In genomic region chr3:93522611-93523010, GRCm38 (mm10) we compare ENCODE assay signal across 9 mouse cellular contexts. TPM values are rescaled to one million over a fixed set of nuclear protein-coding genes. Genes with fewer than 3 reads are reported as not detected.
DNase-seq lines count a peak whose midpoint lies in the region; TF ChIP-seq lines count a peak whose summit lies in the region.
"Had no signal": no experiment of that assay in that cellular context is flagged by ENCODE, and none has a peak within 500 bp of the region (broad histone marks: within the 10 kb centered on the region; RNA-seq: fewer than 3 reads in every experiment).

No protein-coding gene starts in this region.

- peak; percentile 69; the same call in 1 of the 2 replicates for TF ChIP-seq CTCF in cerebellum, adult 2 months (IDR thresholded peaks at IDR 0.05; ENCODE audit: borderline replicate concordance, insufficient read depth, low read depth, low read length)

- WGBS in cerebellum, adult 2 months = 42% methylated on average over 7 of the region's 7 CpGs

- no peaks in the 10 kb centered on the region for H3K4me1 ChIP-seq in cerebellum, adult 2 months (ENCODE audit: control insufficient read depth, insufficient read depth, low read length)

- no peaks in the 10 kb centered on the region for H3K27me3 ChIP-seq in cerebellum, adult 2 months (ENCODE audit: control insufficient read depth, insufficient read depth, low read length)

- H3K27ac ChIP-seq in cerebellum, adult 2 months (ENCODE audit: insufficient read depth, low read length) = no peak overlapping the region
- H3K27ac ChIP-seq: midbrain, embryonic 12.5 days had no signal

- intact Hi-C loops in heart, postnatal 10 days (cut with DNase I) = loop anchor here (2.0 kb wide), 1 partner anchor 16 kb away; no protein-coding TSS in a partner anchor

- no peak overlapping the region for H3K4me3 ChIP-seq in cerebellum, adult 2 months (replicated peaks; ENCODE audit: insufficient read depth, low read depth, low read length)
- H3K4me3 ChIP-seq: midbrain, embryonic 12.5 days had no signal

- peak; percentile 9 to 29 for DNase-seq in cerebellum, adult 2 months
- DNase-seq in cerebellum, adult 11-12 months = no peak
- DNase-seq in adrenal gland, adult 18-20 months (ENCODE audit: low spot score in 2 of 2) = peak; percentile 68 to 74
- DNase-seq in fibroblast of lung, adult 2 months (ENCODE audit: low read depth) = peak; percentile 87
- DNase-seq in heart, postnatal 10 days = peak; percentile 83 to 86
- peak; percentile 45 to 53 for DNase-seq in layer of hippocampus, postnatal 36 days
- DNase-seq in mesoderm, embryonic 11.5 days (ENCODE audit: low read depth, low spot score) = peak; percentile 76
- peak; percentile 25 for DNase-seq in thymus, postnatal 0 days (ENCODE audit: low spot score)

- TF ChIP-seq POLR2A in cerebellum, adult 2 months (IDR thresholded peaks at IDR 0.05; ENCODE audit: borderline replicate concordance, insufficient read depth, low read length) = no peak

RNA-seq across cellular contexts. Expression of gene S100a11, which starts 2.3 kb away (rescaled TPM):
- 25.5 and 25.9 TPM in 2 replicates for polyA plus RNA-seq in cerebellum, adult 2 months (2012; rRNA removed)
- total RNA-seq in adrenal gland, adult 18-20 months (2021) = 100 to 1,000 TPM; 207 to 349 TPM
- 100 to 1,000 TPM; 212 to 217 TPM for total RNA-seq in heart, postnatal 10 days (2021)
- total RNA-seq in layer of hippocampus, postnatal 36 days (2021) = 1 to 10 TPM; 3.8 to 8.2 TPM
- 1,245 and 1,274 TPM in 2 replicates for polyA plus RNA-seq in thymus, postnatal 0 days (2015; fragmentation: Nextera tagmentation; extraction: Ambion mirVana)

RNA-seq across cellular contexts. Expression of gene S100a10, which starts 32.3 kb away (rescaled TPM):
- polyA plus RNA-seq in cerebellum, adult 2 months (2012; rRNA removed) = 60.1 and 60.6 TPM in 2 replicates
- total RNA-seq in adrenal gland, adult 18-20 months (2021) = 100 to 1,000 TPM; 159 to 177 TPM
- 100 to 1,000 TPM; 143 to 197 TPM for total RNA-seq in heart, postnatal 10 days (2021)
- total RNA-seq in layer of hippocampus, postnatal 36 days (2021) = 10 to 100 TPM; 16.7 to 20.6 TPM
- polyA plus RNA-seq in thymus, postnatal 0 days (2015; fragmentation: Nextera tagmentation; extraction: Ambion mirVana) = 485 and 530 TPM in 2 replicates

RNA-seq across cellular contexts. Expression of gene Tchhl1, which starts 54.1 kb away (rescaled TPM):
- not detected in 2 replicates for polyA plus RNA-seq in cerebellum, adult 2 months (2012; rRNA removed)
- 1 to 10 TPM in 1 of 2 experiments, not detected in 1; 1.3 TPM for total RNA-seq in adrenal gland, adult 18-20 months (2021)
- total RNA-seq in heart, postnatal 10 days (2021) = not detected
- total RNA-seq in layer of hippocampus, postnatal 36 days (2021) = not detected
- 0.08 TPM in 1 of 2 replicates, not detected in the other for polyA plus RNA-seq in thymus, postnatal 0 days (2015; fragmentation: Nextera tagmentation; extraction: Ambion mirVana)
- polyA plus RNA-seq: midbrain, embryonic 12.5 days had no signal

Comparison
In these comparisons a context has a peak if more than half of its experiments do, and no peak if none do; other contexts are left out.
1. RNA of gene S100a11, which starts 2.3 kb away (total RNA-seq): 207 to 349 TPM in adrenal gland, adult 18-20 months and 212 to 217 TPM in heart, postnatal 10 days; 3.8 to 8.2 TPM in layer of hippocampus, postnatal 36 days; every median in the first group is over 10 times any median in the second.
2. RNA of gene S100a10, which starts 32.3 kb away (total RNA-seq): 143 to 197 TPM in heart, postnatal 10 days and 159 to 177 TPM in adrenal gland, adult 18-20 months; 16.7 to 20.6 TPM in layer of hippocampus, postnatal 36 days; every median in the first group is over 4 times any median in the second.